Mouse (Mus musculus) spleen, adult 2 months (tissue): Measurements from ENCODE around the gene Gm10912.

ENCODE experiments used
- CTCF ChIP-seq: fragments of 200-500 bp; IDR thresholded peaks from 2 replicates; pipeline ENCODE4 v1.5.1; 2011; ENCODE audit warnings: mild to moderate bottlenecking, inconsistent platforms; ENCODE audit not compliant: insufficient read depth, insufficient read length, insufficient replicate concordance; ENCODE audit errors: extremely low read depth
- POLR2A ChIP-seq: fragments of 200-500 bp; IDR thresholded peaks from 2 replicates; pipeline ENCODE4 v1.6.1; 2011; ENCODE audit warnings: low read depth, low read length, inconsistent platforms

GRCm38 (mm10) chr2:104034832-104035472 is 30.7 kb upstream of the Gm10912 start:
- no peak for TF ChIP-seq POLR2A
- peak; percentile 52; the same call in 1 of the 2 replicates for TF ChIP-seq CTCF
